Mouse (Mus musculus): Measurements from ENCODE around the gene Wdhd1.
"Not testable (repeated sequence)": the region's sequence is repeated elsewhere in the genome, so short reads cannot be mapped to it uniquely, and the experiment has no call there.

Wdhd1 gene

DNA sequence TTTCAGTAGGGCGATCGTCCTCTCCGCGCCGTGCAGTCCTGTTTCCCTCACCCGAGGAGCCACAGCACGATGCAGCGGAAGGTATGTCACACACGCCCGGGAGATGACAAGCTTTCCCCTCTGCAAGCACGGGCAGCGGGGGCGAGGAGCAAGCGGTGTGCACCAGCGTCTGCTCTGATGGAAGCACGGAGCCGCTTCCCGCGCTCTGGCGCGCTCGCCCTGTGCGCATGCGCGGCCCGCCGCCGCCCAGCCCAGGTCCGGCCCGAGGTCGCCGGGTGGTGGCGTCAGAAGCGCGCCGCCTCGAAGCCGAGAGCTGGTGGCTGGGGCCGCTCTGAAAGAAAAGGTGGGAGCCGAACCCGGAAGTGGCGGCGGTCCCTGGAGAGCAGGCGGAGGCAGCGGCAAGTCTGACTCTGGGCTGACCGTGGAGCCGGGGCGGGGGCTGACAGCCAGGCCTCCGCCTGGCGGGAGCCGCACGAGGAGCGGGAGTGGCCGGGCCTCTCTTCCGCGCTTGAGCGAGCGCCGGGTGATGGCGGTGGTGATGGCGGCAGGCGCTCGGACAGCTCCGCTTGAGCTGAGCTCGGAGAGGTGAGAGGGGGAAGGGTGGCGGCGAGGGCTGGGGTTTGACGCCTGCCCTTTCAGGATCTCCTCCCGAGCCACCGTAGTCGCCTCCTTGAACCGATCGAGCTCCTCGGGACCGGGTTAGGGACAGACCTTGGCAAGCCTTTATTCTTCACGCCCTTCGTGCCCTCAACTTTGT lies at the start of gene Wdhd1, which contains the start of gene Socs4:
Wdhd1 (minus strand) TSS at position 221 of the 757 bp plus-strand sequence.
Socs4 (plus strand) TSS at position 295 of the 757 bp plus-strand sequence.
- DNase-seq (ENCODE audit: low spot score in 2 of 2) = peak; percentile 90 to 94

DNA sequence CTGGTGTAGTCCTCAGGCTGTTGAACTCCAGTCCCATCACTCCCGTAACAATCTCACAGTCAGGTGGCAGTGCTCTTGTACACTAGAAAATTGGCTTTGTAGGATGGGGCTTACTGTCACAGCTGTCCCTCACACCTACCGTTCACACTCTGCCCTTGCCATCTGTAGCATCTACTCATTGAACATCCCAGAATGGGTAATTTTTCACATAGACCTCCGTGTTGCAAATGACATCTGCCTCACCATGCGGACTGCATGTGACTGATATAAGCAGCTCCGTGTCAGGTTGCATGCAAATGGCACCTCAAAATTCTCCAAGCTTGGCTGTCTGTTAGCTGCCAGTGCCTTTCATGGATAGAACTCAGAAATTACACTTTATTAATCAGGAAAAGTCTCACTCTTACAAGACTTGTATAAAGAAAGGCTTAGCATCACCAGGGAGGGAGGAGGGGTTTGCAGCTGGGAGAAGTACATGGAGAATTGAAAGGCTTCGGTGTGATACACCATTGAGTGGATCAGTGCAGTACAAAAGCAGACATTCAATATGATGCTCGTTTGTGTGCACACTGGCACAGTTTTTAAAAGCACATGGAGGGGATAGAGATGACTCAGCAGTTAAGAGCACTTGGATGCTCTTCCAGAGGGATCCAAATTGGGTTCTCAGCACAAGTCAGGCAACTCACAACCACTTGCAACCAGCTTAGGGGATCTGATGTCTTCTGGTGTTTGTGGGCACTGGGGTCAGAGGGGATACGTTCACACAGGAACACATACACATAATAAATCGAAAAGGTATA lies 49.5 kb upstream of the Wdhd1 start:
- no peak for DNase-seq (ENCODE audit: low spot score in 2 of 2)

DNA sequence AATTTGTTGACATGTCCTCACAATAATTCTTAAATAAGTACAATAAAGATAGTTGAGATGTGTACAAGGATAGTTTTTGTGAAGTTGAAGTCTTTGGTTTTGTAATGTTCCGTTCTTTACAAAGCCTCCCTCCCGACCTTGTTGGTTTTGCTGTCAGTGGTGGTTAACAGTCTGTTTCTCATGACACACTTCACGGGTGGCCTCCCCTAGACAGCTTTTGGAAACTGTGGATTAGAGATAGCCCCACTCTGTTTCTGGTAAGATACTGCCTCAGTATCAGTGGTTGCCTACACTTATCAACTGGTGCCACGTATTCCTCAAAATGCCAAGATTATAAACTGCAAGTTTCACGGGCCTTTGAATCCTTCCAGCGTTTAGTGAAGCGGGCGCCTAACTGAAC lies 44.9 kb upstream of the Wdhd1 start:
- DNase-seq (ENCODE audit: low spot score in 2 of 2) = not testable (repeated sequence)

- no peak for DNase-seq (ENCODE audit: low spot score in 2 of 2)
Observed at GRCm38 (mm10) chr14:47319362-47319761, 42.7 kb upstream of the Wdhd1 start.

- DNase-seq (ENCODE audit: low spot score in 2 of 2) = no peak
Observed at GRCm38 (mm10) chr14:47310342-47311181, 33.9 kb upstream of the Wdhd1 start.

DNA sequence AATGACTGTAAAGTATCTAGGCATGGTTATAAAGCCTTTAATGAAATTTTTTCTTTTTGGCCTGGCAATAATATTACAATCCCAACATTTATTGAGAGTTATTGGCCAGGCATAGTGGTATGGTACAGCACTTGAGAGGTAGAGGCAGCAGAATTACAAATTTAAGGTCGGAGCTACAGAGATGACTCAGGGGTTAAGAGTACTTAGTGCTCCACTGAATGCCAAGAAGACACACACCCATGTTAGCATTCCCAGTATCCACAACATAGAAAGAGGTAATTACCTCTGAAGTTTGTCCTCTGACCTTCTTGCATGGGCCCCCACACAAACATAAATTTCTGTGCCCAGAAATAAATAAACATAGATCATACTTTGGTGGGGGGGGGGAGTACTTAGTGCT lies 32.4 kb upstream of the Wdhd1 start:
- no peak for DNase-seq (ENCODE audit: low spot score in 2 of 2)

- no peak for DNase-seq (ENCODE audit: low spot score in 2 of 2)
Observed at GRCm38 (mm10) chr14:47307669-47308068, 31.0 kb upstream of the Wdhd1 start.

- DNase-seq (ENCODE audit: low spot score in 2 of 2) = no peak
Observed at GRCm38 (mm10) chr14:47305933-47306332, 29.3 kb upstream of the Wdhd1 start.

DNA sequence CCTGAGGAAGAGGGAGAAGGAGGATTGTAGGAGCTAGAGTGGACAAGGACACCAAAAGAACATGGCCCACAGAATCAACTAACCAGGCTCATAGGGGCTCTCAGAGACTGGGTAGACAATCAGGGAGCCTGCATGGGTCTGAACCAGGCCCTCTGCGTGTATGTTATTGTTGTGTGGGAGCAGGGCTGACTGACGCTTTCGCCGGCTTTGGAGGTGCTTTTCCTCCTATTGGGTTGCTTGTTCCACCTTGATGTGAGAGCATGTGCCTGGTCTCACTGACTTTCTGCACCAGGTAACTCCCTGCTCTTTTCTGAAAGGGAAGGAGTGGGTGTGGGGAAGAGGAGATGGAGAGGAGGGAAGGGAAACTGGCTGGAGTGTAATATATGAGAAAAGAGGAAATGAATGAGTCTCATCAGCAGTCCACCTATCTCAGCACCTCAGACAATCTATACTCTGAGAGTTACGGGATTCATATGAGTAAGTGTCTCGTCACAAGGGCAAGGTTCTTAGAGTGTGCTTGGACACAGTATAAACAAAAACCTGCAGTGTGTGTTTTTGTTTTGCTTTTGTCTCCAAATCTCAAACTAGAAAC lies 28.3 kb upstream of the Wdhd1 start:
- no peak for DNase-seq (ENCODE audit: low spot score in 2 of 2)

- DNase-seq (ENCODE audit: low spot score in 2 of 2) = no peak
Observed at GRCm38 (mm10) chr14:47302885-47303680, 26.4 kb upstream of the Wdhd1 start.

GRCm38 (mm10) chr14:47298819-47299261 lies 22.2 kb upstream of the Wdhd1 start:
- DNase-seq (ENCODE audit: low spot score in 2 of 2) = no peak

- DNase-seq (ENCODE audit: low spot score in 2 of 2) = no peak
Observed at GRCm38 (mm10) chr14:47298408-47298792, 21.7 kb upstream of the Wdhd1 start.

- DNase-seq (ENCODE audit: low spot score in 2 of 2) = peak; percentile 87 to 94
Observed at GRCm38 (mm10) chr14:47297785-47298407, 21.2 kb upstream of the Wdhd1 start, which contains the start of gene Mapk1ip1l. Gene Mapk1ip1l, plus strand, starts transcription at chr14:47298266.

- DNase-seq (ENCODE audit: low spot score in 2 of 2) = no peak
Observed at GRCm38 (mm10) chr14:47296232-47296631, 19.6 kb upstream of the Wdhd1 start.

GRCm38 (mm10) chr14:47294136-47294535 lies 17.5 kb upstream of the Wdhd1 start:
- no peak for DNase-seq (ENCODE audit: low spot score in 2 of 2)

- no peak for DNase-seq (ENCODE audit: low spot score in 2 of 2)
Observed at GRCm38 (mm10) chr14:47291772-47292171, 15.1 kb upstream of the Wdhd1 start.

DNA sequence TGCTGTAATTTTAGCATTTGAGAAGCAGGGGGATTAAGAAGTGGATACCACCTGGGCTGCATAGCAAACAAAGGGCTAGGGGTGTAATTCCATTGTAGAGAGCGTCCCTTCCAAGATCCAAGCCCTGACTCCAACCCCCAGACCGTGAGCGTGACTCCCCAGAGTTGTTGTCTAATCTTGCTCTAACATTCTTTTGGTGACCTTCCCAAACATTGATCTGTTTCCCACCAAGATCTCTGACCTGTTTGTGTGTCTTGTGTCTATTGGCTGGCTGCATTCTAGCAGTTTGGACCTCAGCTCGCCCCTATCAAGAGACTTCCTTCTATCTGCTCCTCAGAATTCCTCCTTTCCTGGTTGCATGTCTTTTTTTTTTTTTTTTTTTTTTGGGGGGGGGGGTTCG lies 10.4 kb upstream of the Wdhd1 start:
- no peak for DNase-seq (ENCODE audit: low spot score in 2 of 2)

GRCm38 (mm10) chr14:47286215-47286614 lies 9.6 kb upstream of the Wdhd1 start:
- no peak for DNase-seq (ENCODE audit: low spot score in 2 of 2)

GRCm38 (mm10) chr14:47285271-47285670 lies 8.6 kb upstream of the Wdhd1 start:
- no peak for DNase-seq (ENCODE audit: low spot score in 2 of 2)

DNA sequence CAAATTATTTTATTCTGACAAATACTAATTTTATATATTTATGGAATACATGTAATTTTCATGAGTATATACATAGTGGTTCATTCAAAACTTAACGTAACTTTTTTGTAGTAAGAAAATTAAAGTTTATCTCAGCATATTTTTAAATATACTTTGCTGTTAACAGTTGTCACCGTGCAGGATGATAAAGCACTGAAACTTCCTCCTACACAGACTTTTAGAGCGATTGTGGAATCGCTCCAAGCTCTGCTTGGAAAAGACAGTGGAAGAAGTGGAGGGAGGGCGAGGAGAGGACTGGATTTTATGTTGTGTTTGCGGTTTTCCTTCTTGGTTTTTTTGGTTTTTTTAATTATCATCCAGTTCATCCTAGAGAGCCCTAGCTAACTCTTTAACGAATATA lies 6.9 kb upstream of the Wdhd1 start:
- no peak for DNase-seq (ENCODE audit: low spot score in 2 of 2)
